Mouse (Mus musculus) thymus, adult 2 months (tissue): Measurements from ENCODE around the gene Rap1gap. TPM values are rescaled to one million over a fixed set of nuclear protein-coding genes. Genes with fewer than 3 reads are reported as not detected.

Source experiments
- DNase-seq: peaks from one replicate; pipeline ENCODE4 v3.0.0; 2021
- H3K27ac ChIP-seq: fragments of 200-500 bp; 2 replicates; pipeline ENCODE4 v1.5.1; 2012; ENCODE audit warnings: low read length, control low read depth; ENCODE audit not compliant: control insufficient read depth, insufficient read depth
- H3K27me3 ChIP-seq: fragments of 200-500 bp; 2 replicates; pipeline ENCODE4 v1.6.1; 2012; ENCODE audit warnings: mild to moderate bottlenecking, low read length, moderate library complexity, mixed read lengths; ENCODE audit not compliant: control insufficient read depth, insufficient read depth
- H3K36me3 ChIP-seq: fragments of 200-500 bp; 2 replicates; pipeline ENCODE4 v1.6.1; 2012; ENCODE audit warnings: mild to moderate bottlenecking, low read length, moderate library complexity; ENCODE audit not compliant: control insufficient read depth, insufficient read depth
- H3K4me1 ChIP-seq: fragments of 200-500 bp; replicated peaks from 2 replicates; pipeline ENCODE4 v1.6.1; 2012; ENCODE audit warnings: low read length; ENCODE audit not compliant: control insufficient read depth, insufficient read depth
- H3K4me3 ChIP-seq: fragments of 200-500 bp; 2 replicates; pipeline ENCODE4 v1.5.1; 2012; ENCODE audit warnings: mild to moderate bottlenecking, low read length, control low read depth, moderate library complexity; ENCODE audit not compliant: control insufficient read depth, insufficient read depth
- CTCF ChIP-seq: fragments of 200-500 bp; IDR thresholded peaks from 2 replicates; pipeline ENCODE4 v1.5.1; 2012; ENCODE audit warnings: mild to moderate bottlenecking, control low read depth, low read length, moderate library complexity, borderline replicate concordance; ENCODE audit not compliant: control insufficient read depth, poor library complexity, insufficient read depth; ENCODE audit errors: extremely low read depth
- POLR2A ChIP-seq: fragments of 200-500 bp; IDR thresholded peaks from 2 replicates; pipeline ENCODE4 v1.6.1; 2012; ENCODE audit warnings: mild to moderate bottlenecking, low read length, control low read depth, moderate library complexity; ENCODE audit not compliant: control insufficient read depth, poor library complexity, insufficient read depth; ENCODE audit errors: extremely low read depth
- WGBS: fragments of 180-500 bp; shearing (Covaris S2); methylation state at CpG from one replicate; pipeline ENCODE4 v1.1.7; 2018; 5-methylcytosine and 5-hydroxymethylcytosine counted together
- polyA plus RNA-seq: library from polyadenylated mRNA; depleted of rRNA; stranded (reverse); fragments of >200 nt; gene quantifications from 2 replicates; pipeline ENCODE4 v1.2.3, GENCODE M21; 2012

Gene Rap1gap
- polyA plus RNA-seq, 1 experiment: 26.1 TPM

- TF ChIP-seq POLR2A: no peak
- TF ChIP-seq CTCF: no peak
- Histone ChIP-seq H3K4me3 (no peak overlapping the region), H3K27ac (no peak overlapping the region), H3K36me3 (no peaks in the 10 kb centered on the region), H3K4me1 (no peaks in the 10 kb centered on the region), H3K27me3 (no peaks in the 10 kb centered on the region)
- 86% methylated on average over 14 of the region's 14 CpGs for WGBS
- DNase-seq: no peak
These were observed 106.5 kb downstream of the Rap1gap start for GRCm38 (mm10) chr4:137770901-137771612.

- Histone ChIP-seq H3K27ac (no peak overlapping the region), H3K4me3 (no peak overlapping the region), H3K27me3 (no peaks in the 10 kb centered on the region), H3K4me1 (no peaks in the 10 kb centered on the region), H3K36me3 (no peaks in the 10 kb centered on the region)
- DNase-seq: no peak
- 41% methylated on average over 3 of the region's 3 CpGs for WGBS
- TF ChIP-seq POLR2A (no peak), CTCF (no peak)
These were observed 107.2 kb downstream of the Rap1gap start for GRCm38 (mm10) chr4:137771749-137772148.

GRCm38 (mm10) chr4:137772438-137773056, 108.0 kb downstream of the Rap1gap start:
- no peak for TF ChIP-seq POLR2A
- TF ChIP-seq CTCF: no peak
- Histone ChIP-seq H3K27ac (no peak overlapping the region), H3K27me3 (no peaks in the 10 kb centered on the region), H3K4me3 (no peak overlapping the region), H3K4me1 (no peaks in the 10 kb centered on the region), H3K36me3 (no peaks in the 10 kb centered on the region)
- no peak for DNase-seq
- 86% methylated on average over 16 of the region's 16 CpGs for WGBS

GRCm38 (mm10) chr4:137773369-137773899, 108.9 kb downstream of the Rap1gap start:
- Histone ChIP-seq H3K36me3 (no peaks in the 10 kb centered on the region), H3K27me3 (no peaks in the 10 kb centered on the region), H3K4me3 (no peak overlapping the region), H3K4me1 (no peaks in the 10 kb centered on the region), H3K27ac (no peak overlapping the region)
- TF ChIP-seq CTCF (no peak), POLR2A (no peak)
- 90% methylated on average over 2 of the region's 2 CpGs for WGBS
- no peak for DNase-seq

GRCm38 (mm10) chr4:137774013-137774412, 109.5 kb downstream of the Rap1gap start:
- Histone ChIP-seq H3K4me3 (no peak overlapping the region), H3K27me3 (no peaks in the 10 kb centered on the region), H3K27ac (no peak overlapping the region), H3K36me3 (no peaks in the 10 kb centered on the region), H3K4me1 (no peaks in the 10 kb centered on the region)
- 84% methylated on average over 5 of the region's 5 CpGs for WGBS
- TF ChIP-seq CTCF (no peak), POLR2A (no peak)
- DNase-seq: no peak

GRCm38 (mm10) chr4:137774505-137774904, 110.0 kb downstream of the Rap1gap start:
- no peak for DNase-seq
- TF ChIP-seq CTCF (no peak), POLR2A (no peak)
- 97% methylated on average over 6 of the region's 6 CpGs for WGBS
- no peaks in the 10 kb centered on the region for H3K27me3 ChIP-seq
- H3K36me3 ChIP-seq: no peaks in the 10 kb centered on the region
- H3K27ac ChIP-seq: no peak overlapping the region
- H3K4me3 ChIP-seq: no peak overlapping the region
- no peaks in the 10 kb centered on the region for H3K4me1 ChIP-seq

GRCm38 (mm10) chr4:137777866-137778265, 113.3 kb downstream of the Rap1gap start:
- Histone ChIP-seq H3K27ac (no peak overlapping the region), H3K4me3 (no peak overlapping the region), H3K27me3 (no peaks in the 10 kb centered on the region), H3K36me3 (no peaks in the 10 kb centered on the region), H3K4me1 (no peaks in the 10 kb centered on the region)
- no peak for DNase-seq
- TF ChIP-seq POLR2A (no peak), CTCF (no peak)
- WGBS: 92% methylated on average over 4 of the region's 4 CpGs
